Mouse (Mus musculus) midbrain, embryonic 16.5 days (tissue): ENCODE measurements around the gene Supt3. TPM values are rescaled to one million over a fixed set of nuclear protein-coding genes. Genes with fewer than 3 reads are reported as not detected.

ENCODE experiments used
- ATAC-seq: fragments of 200-750 bp; cut with Nextera tagmentation; 2 replicates; pipeline ENCODE4 v1.8.0; 2017; ENCODE audit warnings: moderate TSS enrichment
- H3K27ac ChIP-seq: fragments of 300-500 bp; sonication (generic); 2 replicates; pipeline ENCODE4 v1.5.1; 2014; ENCODE audit warnings: mild to moderate bottlenecking, low read length, mixed read lengths
- H3K27me3 ChIP-seq: fragments of 300-500 bp; sonication (generic); 2 replicates; pipeline ENCODE4 v1.6.1; 2014; ENCODE audit warnings: low read depth, low read length, mixed read lengths; ENCODE audit not compliant: control insufficient read depth, insufficient read depth
- H3K36me3 ChIP-seq: fragments of 300-500 bp; sonication (generic); 2 replicates; pipeline ENCODE4 v1.6.1; 2014; ENCODE audit warnings: mild to moderate bottlenecking, low read length, moderate library complexity, mixed read lengths; ENCODE audit not compliant: control insufficient read depth, insufficient read depth
- H3K4me1 ChIP-seq: fragments of 300-500 bp; sonication (generic); 2 replicates; pipeline ENCODE4 v1.6.1; 2014; ENCODE audit warnings: mild to moderate bottlenecking, low read length, mixed read lengths; ENCODE audit not compliant: control insufficient read depth, insufficient read depth
- H3K4me2 ChIP-seq: fragments of 300-500 bp; sonication (generic); 2 replicates; pipeline ENCODE4 v1.6.1; 2014; ENCODE audit warnings: mild to moderate bottlenecking, low read length, mixed read lengths
- H3K4me3 ChIP-seq: fragments of 300-500 bp; sonication (generic); 2 replicates; pipeline ENCODE4 v1.5.1; 2014; ENCODE audit warnings: low read depth, mild to moderate bottlenecking, low read length, moderate library complexity, mixed read lengths
- H3K9ac ChIP-seq: fragments of 300-500 bp; sonication (generic); 2 replicates; pipeline ENCODE4 v1.6.1; 2014; ENCODE audit warnings: low read depth, low read length, mixed read lengths
- H3K9me3 ChIP-seq: fragments of 300-500 bp; sonication (generic); replicated peaks from 2 replicates; pipeline ENCODE4 v1.6.1; 2014; ENCODE audit warnings: mild to moderate bottlenecking, low read length, mixed read lengths; ENCODE audit not compliant: control insufficient read depth, poor library complexity, severe bottlenecking
- WGBS: fragments of 180-500 bp; shearing (Covaris S2); extraction: QIAGEN DNeasy Blood & Tissue Kit; methylation state at CpG from one replicate; pipeline ENCODE4 v1.1.7; 2014; 5-methylcytosine and 5-hydroxymethylcytosine counted together
- polyA plus RNA-seq: library from polyadenylated mRNA; unstranded; fragments of >200 nt; fragmentation: Nextera tagmentation; extraction: Ambion mirVana; gene quantifications from 2 replicates; pipeline ENCODE4 v1.2.1, GENCODE M21; 2015

Supt3 gene
- polyA plus RNA-seq, 1 experiment from 2014 or later = 21.8 TPM

DNA sequence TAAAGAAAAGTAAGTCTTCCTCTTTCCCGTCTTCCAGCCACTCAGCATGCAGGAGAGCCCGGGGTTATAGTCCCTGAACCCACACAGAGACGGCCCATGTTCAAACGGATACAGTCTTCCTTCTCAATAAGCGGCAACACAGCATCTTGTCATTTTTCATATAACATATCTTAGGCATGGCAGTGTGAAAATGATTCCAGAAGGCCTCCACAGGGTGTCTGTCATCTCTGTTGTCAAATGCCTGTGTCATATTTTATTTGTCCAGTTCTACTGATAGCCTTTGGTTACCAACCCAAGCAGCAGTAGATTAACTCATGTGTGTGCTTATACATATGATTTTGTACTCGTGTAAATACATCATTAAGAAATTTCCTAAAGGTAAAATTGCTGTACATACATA is 270.3 kb downstream of the Supt3 start:
- H3K9ac ChIP-seq = no peak overlapping the region
- no peak overlapping the region for H3K4me2 ChIP-seq
- no peaks in the 10 kb centered on the region for H3K27me3 ChIP-seq
- H3K9me3 ChIP-seq = no peaks in the 10 kb centered on the region
- no peaks in the 10 kb centered on the region for H3K4me1 ChIP-seq
- no peaks in the 10 kb centered on the region for H3K36me3 ChIP-seq
- no peak overlapping the region for H3K4me3 ChIP-seq
- 87% methylated on average over 6 of the region's 6 CpGs for WGBS
- H3K27ac ChIP-seq = no peak overlapping the region
- no peak for ATAC-seq

DNA sequence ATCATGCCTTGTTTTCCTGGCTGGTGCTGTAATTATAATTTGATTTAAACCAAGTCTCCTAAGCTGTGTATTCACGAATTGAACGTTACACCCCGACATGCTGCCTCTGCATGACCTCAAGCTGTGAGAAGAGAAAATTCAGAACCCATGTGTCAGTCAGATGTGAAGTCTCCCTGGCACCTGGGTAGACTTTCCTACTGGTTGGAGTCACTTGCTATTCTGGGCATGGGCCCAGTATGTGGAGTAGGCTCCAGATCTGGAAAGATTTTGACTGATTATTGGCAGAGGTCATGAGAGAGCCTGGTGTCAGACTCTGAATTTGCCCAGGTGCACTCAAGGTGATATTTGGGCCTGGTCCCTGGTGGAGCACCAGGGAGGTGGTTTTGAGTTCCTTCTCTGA is 275.0 kb downstream of the Supt3 start:
- no peak overlapping the region for H3K9ac ChIP-seq
- no peak for ATAC-seq
- H3K36me3 ChIP-seq = no peaks in the 10 kb centered on the region
- H3K4me2 ChIP-seq = no peak overlapping the region
- 87% methylated on average over 3 of the region's 3 CpGs for WGBS
- no peaks in the 10 kb centered on the region for H3K27me3 ChIP-seq
- H3K27ac ChIP-seq = no peak overlapping the region
- no peak overlapping the region for H3K4me3 ChIP-seq
- H3K9me3 ChIP-seq = no peaks in the 10 kb centered on the region
- H3K4me1 ChIP-seq = no peaks in the 10 kb centered on the region

DNA sequence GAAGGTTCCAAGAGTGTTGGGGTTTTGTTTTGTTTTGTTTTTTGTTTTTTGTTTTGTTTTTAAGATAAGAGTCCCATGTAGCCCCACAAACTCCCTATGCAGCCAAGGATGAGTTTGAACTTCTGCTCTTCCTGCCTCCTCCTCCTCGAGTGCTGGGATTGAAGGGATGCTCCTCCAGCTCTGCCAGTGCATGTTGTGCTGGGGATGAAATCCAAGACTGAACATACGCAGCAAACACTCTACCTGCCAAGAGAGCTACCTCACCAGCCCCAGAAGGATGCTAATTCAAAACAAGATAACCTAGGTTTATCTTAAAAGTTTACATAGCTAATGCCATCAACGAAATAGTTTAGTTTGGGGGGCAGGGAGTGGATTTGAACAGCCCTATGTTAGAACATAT is 276.4 kb downstream of the Supt3 start:
- Histone ChIP-seq H3K36me3 (no peaks in the 10 kb centered on the region), H3K9ac (no peak overlapping the region), H3K9me3 (no peaks in the 10 kb centered on the region), H3K4me2 (no peak overlapping the region), H3K27ac (no peak overlapping the region), H3K4me3 (no peak overlapping the region), H3K4me1 (no peaks in the 10 kb centered on the region), H3K27me3 (no peaks in the 10 kb centered on the region)
- 89% methylated on average over 3 of the region's 3 CpGs for WGBS
- no peak for ATAC-seq

DNA sequence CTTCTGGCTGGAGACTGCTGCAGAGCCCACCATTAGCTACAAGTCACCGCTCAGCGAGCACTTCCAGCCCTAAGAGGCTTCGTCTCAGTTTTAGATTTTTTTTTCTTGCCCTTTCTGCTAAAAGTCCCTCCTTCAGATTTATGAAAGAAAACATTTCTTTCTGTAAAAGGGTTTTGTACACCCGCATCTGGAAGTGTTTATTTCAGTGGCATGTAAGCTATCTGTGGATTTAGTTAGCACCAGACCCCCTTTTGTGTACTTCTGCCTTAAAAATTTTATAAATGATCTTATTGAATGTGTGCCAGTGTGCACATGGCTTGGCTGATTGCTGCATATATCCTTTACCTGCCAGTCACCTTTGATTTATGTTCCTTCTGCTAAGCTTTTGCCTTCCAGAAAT is 277.6 kb downstream of the Supt3 start:
- Histone ChIP-seq H3K4me1 (no peaks in the 10 kb centered on the region), H3K4me3 (no peak overlapping the region), H3K4me2 (no peak overlapping the region), H3K27me3 (no peaks in the 10 kb centered on the region), H3K27ac (no peak overlapping the region), H3K9me3 (no peaks in the 10 kb centered on the region), H3K36me3 (no peaks in the 10 kb centered on the region), H3K9ac (no peak overlapping the region)
- WGBS = 74% methylated on average over 4 of the region's 4 CpGs
- ATAC-seq = no peak

DNA sequence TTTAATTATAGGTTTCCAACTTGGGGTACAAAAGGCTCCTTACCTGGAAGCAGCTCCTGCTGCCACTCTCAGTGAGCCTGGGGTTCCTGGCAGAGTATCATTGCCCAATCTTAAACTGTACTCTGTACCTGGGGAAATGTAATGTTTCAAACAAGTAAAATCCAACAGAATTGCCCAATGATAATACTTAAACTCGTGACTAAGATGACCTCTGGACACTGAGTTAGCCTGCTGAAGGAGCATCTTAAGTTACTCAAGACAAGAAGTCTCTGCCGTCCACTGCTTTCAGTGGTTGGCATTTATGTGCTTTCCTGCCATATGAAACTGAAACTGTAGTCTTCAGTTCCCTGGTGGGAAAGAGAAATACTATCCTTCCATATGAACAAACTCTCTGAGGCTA is 279.9 kb downstream of the Supt3 start:
- no peak overlapping the region for H3K4me2 ChIP-seq
- no peaks in the 10 kb centered on the region for H3K9me3 ChIP-seq
- no peak for ATAC-seq
- no peak overlapping the region for H3K4me3 ChIP-seq
- no peaks in the 10 kb centered on the region for H3K4me1 ChIP-seq
- H3K36me3 ChIP-seq = no peaks in the 10 kb centered on the region
- no peaks in the 10 kb centered on the region for H3K27me3 ChIP-seq
- WGBS = 96% methylated on average over 2 of the region's 2 CpGs
- no peak overlapping the region for H3K9ac ChIP-seq
- no peak overlapping the region for H3K27ac ChIP-seq

DNA sequence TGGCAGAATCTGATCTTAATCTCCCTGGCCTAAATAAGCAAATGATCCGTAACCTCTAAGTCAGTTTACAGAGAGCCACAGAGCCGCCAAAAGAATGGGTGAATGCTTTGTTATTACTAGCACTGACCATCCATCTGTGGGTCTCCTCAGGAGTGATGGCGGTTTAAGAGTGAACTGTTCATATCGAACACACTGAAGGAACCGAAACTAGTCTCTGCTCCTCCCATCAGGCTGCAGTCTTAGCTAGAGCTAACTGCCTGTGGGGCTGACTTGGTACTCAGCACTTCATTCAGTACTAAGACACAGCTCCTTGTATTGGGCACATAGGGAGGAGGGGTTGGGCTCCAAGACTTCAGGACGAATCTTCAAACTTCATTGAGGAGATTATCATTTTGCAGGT is 280.8 kb downstream of the Supt3 start:
- Histone ChIP-seq H3K9ac (no peak overlapping the region), H3K9me3 (no peaks in the 10 kb centered on the region), H3K4me3 (no peak overlapping the region), H3K27me3 (no peaks in the 10 kb centered on the region), H3K4me2 (no peak overlapping the region), H3K4me1 (no peaks in the 10 kb centered on the region), H3K27ac (no peak overlapping the region), H3K36me3 (no peaks in the 10 kb centered on the region)
- WGBS = 76% methylated on average over 6 of the region's 6 CpGs
- ATAC-seq = no peak

DNA sequence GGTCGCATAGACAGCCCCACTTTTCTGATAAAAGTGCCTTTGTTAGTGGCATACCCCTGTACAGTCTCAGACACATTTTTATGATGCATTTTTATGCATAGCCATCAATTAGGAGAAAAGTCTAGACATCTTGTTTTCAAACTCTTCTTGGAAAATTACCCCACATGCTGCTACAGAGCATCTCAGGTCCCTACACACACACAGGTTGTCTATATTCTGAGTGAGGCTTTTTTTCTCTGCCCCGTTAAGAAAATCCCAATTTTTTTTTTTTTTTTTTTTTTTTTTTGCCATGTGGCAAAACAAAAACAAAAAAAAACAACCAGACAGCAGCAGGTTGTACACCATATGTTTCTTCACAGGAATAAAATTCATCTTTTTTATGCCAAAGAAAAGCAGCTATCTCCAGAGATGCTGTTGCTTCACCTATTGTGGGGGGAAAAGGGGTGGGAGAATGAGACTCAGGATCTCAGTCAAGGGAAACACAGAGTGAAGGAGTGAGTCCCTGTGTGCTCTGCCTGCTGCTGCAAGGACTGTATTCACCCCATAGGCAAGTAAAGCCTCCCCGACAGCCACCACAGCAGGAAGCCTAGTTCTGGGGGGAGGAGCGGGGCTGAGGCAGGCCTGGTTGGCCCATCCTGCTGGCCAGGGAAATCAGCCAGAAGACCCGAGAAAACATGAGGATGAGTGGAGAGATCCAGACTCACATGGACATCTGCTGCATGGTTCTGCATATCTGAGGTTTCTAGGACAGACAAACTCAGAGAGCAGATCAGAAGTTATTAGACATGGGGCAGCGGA is 281.8 kb downstream of the Supt3 start:
- Histone ChIP-seq H3K27ac (no peak overlapping the region), H3K36me3 (no peaks in the 10 kb centered on the region), H3K27me3 (no peaks in the 10 kb centered on the region), H3K4me1 (no peaks in the 10 kb centered on the region), H3K9me3 (no peaks in the 10 kb centered on the region), H3K4me3 (no peak overlapping the region), H3K9ac (no peak overlapping the region), H3K4me2 (no peak overlapping the region)
- WGBS = 53% methylated on average over 6 of the region's 6 CpGs
- no peak for ATAC-seq

DNA sequence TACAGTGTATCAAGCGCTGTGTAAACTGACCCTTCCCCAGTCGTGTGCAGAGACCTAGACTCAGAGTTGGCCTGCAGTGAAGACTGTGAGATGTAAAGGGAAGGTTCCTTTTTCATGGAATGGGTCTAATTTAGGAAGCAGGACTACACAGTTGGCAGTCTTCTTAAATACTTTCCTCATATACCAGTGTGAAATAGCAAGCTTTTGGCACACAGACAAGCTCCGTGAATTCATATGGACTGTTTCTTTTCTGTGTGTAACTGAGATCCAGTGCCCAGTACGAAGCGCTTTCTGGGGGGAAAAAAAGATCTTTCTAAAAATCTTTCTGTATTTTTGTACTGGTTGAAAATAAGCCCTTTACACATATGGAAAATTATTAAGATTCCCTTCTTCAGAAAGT is 286.8 kb downstream of the Supt3 start:
- Histone ChIP-seq H3K9ac (no peak overlapping the region), H3K4me1 (no peaks in the 10 kb centered on the region), H3K27ac (no peak overlapping the region), H3K36me3 (no peaks in the 10 kb centered on the region), H3K4me2 (no peak overlapping the region), H3K4me3 (no peak overlapping the region), H3K27me3 (no peaks in the 10 kb centered on the region), H3K9me3 (no peaks in the 10 kb centered on the region)
- no peak for ATAC-seq
- WGBS = 91% methylated on average over 5 of the region's 5 CpGs

DNA sequence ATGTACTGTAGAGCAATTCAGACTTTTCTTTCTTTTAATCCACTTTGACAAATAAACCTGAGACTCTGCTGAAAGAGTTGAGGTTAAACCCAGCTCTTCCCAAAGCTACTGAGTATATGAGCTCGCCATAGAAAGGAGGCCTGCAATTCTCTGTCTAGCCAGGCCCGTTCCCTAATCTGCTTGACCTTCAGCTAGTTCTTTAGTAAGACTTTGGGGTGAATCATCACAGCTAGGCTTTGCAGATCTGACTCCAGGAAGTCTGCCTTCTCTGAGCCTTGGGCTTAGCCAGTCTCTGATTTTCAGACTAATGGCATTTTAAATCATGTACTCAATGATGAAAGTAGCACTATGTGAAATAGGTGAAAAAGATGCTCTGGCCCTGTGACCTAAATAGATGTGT is 288.5 kb downstream of the Supt3 start:
- Histone ChIP-seq H3K36me3 (no peaks in the 10 kb centered on the region), H3K4me2 (no peak overlapping the region), H3K27ac (no peak overlapping the region), H3K9me3 (no peaks in the 10 kb centered on the region), H3K27me3 (no peaks in the 10 kb centered on the region), H3K4me3 (no peak overlapping the region), H3K9ac (no peak overlapping the region), H3K4me1 (no peaks in the 10 kb centered on the region)
- 67% methylated on average over 2 of the region's 2 CpGs for WGBS
- ATAC-seq = no peak
